8 mouse cellular contexts compared by ENCODE assay signal in genomic region chr5:107961438-107962251, GRCm38 (mm10). TPM values are rescaled to one million over a fixed set of nuclear protein-coding genes. Genes with fewer than 3 reads are reported as not detected.
DNase-seq lines count a peak whose midpoint lies in the region; ATAC-seq lines count a peak whose summit lies in the region.

No protein-coding gene starts in this region.

- no peak overlapping the region for H3K9ac ChIP-seq in kidney, embryonic 15.5 days
- no peak overlapping the region for H3K9ac ChIP-seq in midbrain, embryonic 11.5 days (ENCODE audit: low read length)

- peak; percentile 30 for DNase-seq in kidney, adult 11 months
- DNase-seq in T-cell, adult 2 months (ENCODE audit: low spot score) = peak; percentile 64
- peak; percentile 15 to 62 for DNase-seq in heart, postnatal 14 days
- peak; percentile 23 for DNase-seq in liver
- DNase-seq in right cerebral cortex, postnatal 10 days (ENCODE audit: low spot score in 2 of 2) = peak; percentile 45 to 58
- DNase-seq in midbrain, embryonic 11.5 days (ENCODE audit: low spot score, missing footprints) = no peak

- H3K4me2 ChIP-seq in kidney, embryonic 15.5 days = no peak overlapping the region
- no peak overlapping the region for H3K4me2 ChIP-seq in midbrain, embryonic 11.5 days

- H3K9me3 ChIP-seq in kidney, embryonic 15.5 days (replicated peaks) = no peaks in the 10 kb centered on the region
- no peaks in the 10 kb centered on the region for H3K9me3 ChIP-seq in midbrain, embryonic 11.5 days (ENCODE audit: control insufficient read depth, low read length)

- H3K4me3 ChIP-seq in kidney, embryonic 15.5 days (replicated peaks) = no peak overlapping the region
- no peak overlapping the region for H3K4me3 ChIP-seq in midbrain, embryonic 11.5 days (ENCODE audit: low read depth, low read length)

- peaks cover 18% of the 10 kb centered on the region for H3K4me1 ChIP-seq in kidney, embryonic 15.5 days
- no peaks in the 10 kb centered on the region for H3K4me1 ChIP-seq in midbrain, embryonic 11.5 days (ENCODE audit: control insufficient read depth, insufficient read depth, low read length)

- intact Hi-C loops in heart, postnatal 14 days (cut with DNase I) = no loop called here

- H3K27me3 ChIP-seq in kidney, embryonic 15.5 days = no peaks in the 10 kb centered on the region
- no peaks in the 10 kb centered on the region for H3K27me3 ChIP-seq in midbrain, embryonic 11.5 days (ENCODE audit: control insufficient read depth, insufficient read depth, low read length)

- ATAC-seq in kidney, embryonic 15.5 days (replicated peaks; ENCODE audit: low FRiP score) = no peak
- peak; percentile 44 for ATAC-seq in erythroblast, adult 5-6 weeks (replicated peaks; ENCODE audit: low FRiP score, poor library complexity, severe bottlenecking)
- ATAC-seq in midbrain, embryonic 11.5 days (ENCODE audit: low FRiP score) = no peak

- no peaks in the 10 kb centered on the region for H3K36me3 ChIP-seq in kidney, embryonic 15.5 days
- H3K36me3 ChIP-seq in midbrain, embryonic 11.5 days (ENCODE audit: control insufficient read depth, insufficient read depth, low read length) = no peaks in the 10 kb centered on the region

- 59% methylated on average over 16 of the region's 16 CpGs for WGBS in kidney, embryonic 15.5 days
- WGBS in midbrain, embryonic 11.5 days = 93% methylated on average over 16 of the region's 16 CpGs

- H3K27ac ChIP-seq in kidney, embryonic 15.5 days = no peak overlapping the region
- no peak overlapping the region for H3K27ac ChIP-seq in midbrain, embryonic 11.5 days (ENCODE audit: low read depth, low read length)

RNA-seq across cellular contexts. Expression of gene Fam69a, which starts 25.2 kb away (rescaled TPM):
- polyA plus RNA-seq in kidney, embryonic 15.5 days (2015; fragmentation: Nextera tagmentation; extraction: Ambion mirVana) = 19.1 and 21.3 TPM in 2 replicates
- 7.9 and 19.0 TPM in 2 replicates for total RNA-seq in erythroblast, adult 5-6 weeks (2015; ENCODE audit: low replicate concordance)
- 3.6 and 7.2 TPM in 2 replicates for total RNA-seq in erythroblast, adult 5-6 weeks (2017; ENCODE audit: low replicate concordance)
- 10 to 100 TPM in 1 of 2 experiments, 1 to 10 TPM in 1; 8.6 to 10.2 TPM for total RNA-seq in heart, postnatal 14 days (2021)
- polyA plus RNA-seq in midbrain, embryonic 11.5 days (2014; fragmentation: Nextera tagmentation; extraction: Ambion mirVana) = 22.9 and 25.1 TPM in 2 replicates
